Comparison of ENCODE assay signal across 15 mouse cellular contexts in the genomic region with DNA sequence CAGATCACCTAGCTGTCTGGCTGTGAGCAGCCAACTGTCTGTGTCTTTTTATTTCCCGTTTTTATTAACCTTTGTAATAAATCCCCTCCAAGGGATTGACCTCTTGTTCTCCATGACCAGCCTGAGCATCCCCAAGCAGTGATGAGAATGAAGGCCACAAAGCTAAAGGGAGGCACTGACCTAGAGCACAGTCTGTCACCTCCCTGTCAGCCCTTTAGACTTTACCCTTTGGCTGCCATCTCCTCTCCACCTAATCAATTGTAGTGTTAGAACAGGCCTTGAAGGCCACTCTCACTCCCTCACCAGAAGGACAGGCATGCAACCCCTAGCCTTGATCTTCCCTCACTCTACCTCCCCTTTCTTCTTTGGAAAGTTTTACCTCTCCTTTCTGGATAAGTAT.
"Had no signal": no experiment of that assay in that cellular context is flagged by ENCODE, and none has a peak within 500 bp of the region (broad histone marks: within the 10 kb centered on the region; RNA-seq: fewer than 3 reads in every experiment).

No protein-coding gene starts in this region.

- H3K36me3 ChIP-seq: neural tube, embryonic 15.5 days; stomach, embryonic 15.5 days had no signal

- H3K4me2 ChIP-seq: neural tube, embryonic 15.5 days; stomach, embryonic 15.5 days had no signal

- H3K4me3 ChIP-seq: neural tube, embryonic 15.5 days; stomach, embryonic 15.5 days had no signal

- H3K9ac ChIP-seq: neural tube, embryonic 15.5 days; stomach, embryonic 15.5 days had no signal

- DNase-seq: retina, postnatal 1 day; right cerebral cortex, adult 18-20 months; right cerebral cortex, postnatal 14 days; right cerebral cortex, postnatal 25 days; right cerebral cortex, postnatal 4 days; spleen, adult 18-20 months; thymus, adult 18-20 months; thymus, adult 2 months; thymus, postnatal 14 days; thymus, postnatal 25 days; thymus, postnatal 36 days; thymus, postnatal 4 days had no signal

- H3K4me1 ChIP-seq: stomach, embryonic 15.5 days had no signal

- H3K27me3 ChIP-seq: neural tube, embryonic 15.5 days; stomach, embryonic 15.5 days had no signal

- H3K27ac ChIP-seq: neural tube, embryonic 15.5 days; stomach, embryonic 15.5 days; stomach, postnatal 0 days had no signal

- H3K9me3 ChIP-seq: neural tube, embryonic 15.5 days; stomach, embryonic 15.5 days had no signal
